Mouse (Mus musculus) gastrocnemius, postnatal 25 days (tissue): ENCODE results near the gene Yod1. TPM values are rescaled to one million over a fixed set of nuclear protein-coding genes. Genes with fewer than 3 reads are reported as not detected.

Experiments used
- DNase-seq: peaks from one replicate; pipeline ENCODE4 v3.0.0; 2022
- total RNA-seq, 2 experiments: library from RNA; stranded (reverse); gene quantifications; 1 replicate in 1 of 2; 2 replicates in 1 of 2; pipeline ENCODE4 v1.2.3; 2021

Gene Yod1
- total RNA-seq, 2 experiments from 2014 or later, result 3.2 TPM

GRCm38 (mm10) chr1:130770487-130770886, 53.4 kb downstream of the Yod1 start:
- DNase-seq, result no peak

GRCm38 (mm10) chr1:130770981-130771494, 53.9 kb downstream of the Yod1 start:
- DNase-seq, result no peak

Other genes starting within 250 kb of the Yod1 start
- gene Zp3r, start 87.7 kb upstream of the Yod1 start, total RNA-seq, result not detected
- gene C4bp, start 55.7 kb upstream of the Yod1 start, total RNA-seq, result not detected
- not detected for gene Gm29427, start 1.5 kb upstream of the Yod1 start, total RNA-seq
- 10 to 100 TPM; 14.3 to 18.5 TPM for gene Pfkfb2, start 11.9 kb downstream of the Yod1 start, total RNA-seq
- under 1 TPM; 0.31 to 0.38 TPM for gene AA986860, start 14.6 kb downstream of the Yod1 start, total RNA-seq
- gene Fcamr, start 83.6 kb downstream of the Yod1 start, total RNA-seq, result not detected
- gene Pigr, start 109.4 kb downstream of the Yod1 start, total RNA-seq, result not detected
- not detected for gene Fcmr, start 148.3 kb downstream of the Yod1 start, total RNA-seq
- gene Il24, start 170.1 kb downstream of the Yod1 start, total RNA-seq, result not detected
- gene Il20, start 194.1 kb downstream of the Yod1 start, total RNA-seq, result not detected
- gene Il19, start 222.8 kb downstream of the Yod1 start, total RNA-seq, result not detected